Mouse (Mus musculus) myocyte (in vitro differentiated cells): ENCODE measurements around the gene Elmo3. TPM values are rescaled to one million over a fixed set of nuclear protein-coding genes. Genes with fewer than 3 reads are reported as not detected.

ENCODE experiments used
- H3K27me3 ChIP-seq: one replicate; pipeline ENCODE4 v1.6.1; 2011; ENCODE audit not compliant: control insufficient read depth, insufficient read depth, insufficient read length
- H3K36me3 ChIP-seq: one replicate; pipeline ENCODE4 v1.6.1; 2011; ENCODE audit not compliant: control insufficient read depth, insufficient read depth
- H3K4me2 ChIP-seq: one replicate; pipeline ENCODE4 v1.6.1; 2011; ENCODE audit warnings: low read depth, control low read depth
- H3K4me3 ChIP-seq: one replicate; pipeline ENCODE4 v1.5.1; 2011; ENCODE audit warnings: mild to moderate bottlenecking, control low read depth, moderate library complexity
- H3K79me2 ChIP-seq: one replicate; pipeline ENCODE4 v1.6.1; 2011; ENCODE audit not compliant: control insufficient read depth, insufficient read depth
- H3ac ChIP-seq: one replicate; pipeline ENCODE4 v1.6.1; 2011; ENCODE audit not compliant: control insufficient read depth, insufficient read length
- CEBPB ChIP-seq: IDR thresholded peaks from 2 replicates; pipeline ENCODE4 v1.6.1; 2011; ENCODE audit warnings: mild to moderate bottlenecking, moderate library complexity; ENCODE audit not compliant: poor library complexity, insufficient read depth, severe bottlenecking
- E2F4 ChIP-seq: IDR thresholded peaks from one replicate; pipeline ENCODE4 v1.6.1; 2011; ENCODE audit warnings: mild to moderate bottlenecking, control low read depth, moderate library complexity; ENCODE audit not compliant: insufficient read depth
- MAX ChIP-seq: IDR thresholded peaks from one replicate; pipeline ENCODE4 v1.6.1; 2011; ENCODE audit warnings: low read depth, mild to moderate bottlenecking, control low read depth
- MYOD1 ChIP-seq, 3 experiments: IDR thresholded peaks; one replicate each; pipeline ENCODE4 v1.6.1; 2011; ENCODE audit warnings: control low read depth in 2 of 3, low read depth in 2 of 3, mild to moderate bottlenecking in 2 of 3, moderate library complexity in 1 of 3; ENCODE audit not compliant: insufficient read length in 2 of 3, control insufficient read depth in 1 of 3
- MYOG ChIP-seq, 3 experiments: IDR thresholded peaks; one replicate each; pipeline ENCODE4 v1.6.1; 2011; ENCODE audit warnings: control low read depth in 2 of 3, low read depth in 2 of 3, mild to moderate bottlenecking in 2 of 3; ENCODE audit not compliant: insufficient read length in 2 of 3, control insufficient read depth in 1 of 3, insufficient read depth in 1 of 3
- POLR2A ChIP-seq: IDR thresholded peaks from one replicate; pipeline ENCODE4 v1.6.1; 2011; ENCODE audit warnings: low read depth, mild to moderate bottlenecking, control low read depth, moderate library complexity; ENCODE audit not compliant: insufficient read length
- POLR2AphosphoS2 ChIP-seq: IDR thresholded peaks from one replicate; pipeline ENCODE4 v1.6.1; 2011; ENCODE audit warnings: low read depth, control low read depth; ENCODE audit not compliant: insufficient read length
- REST ChIP-seq: IDR thresholded peaks from one replicate; pipeline ENCODE4 v1.6.1; 2011; ENCODE audit warnings: mild to moderate bottlenecking, control low read depth, moderate library complexity; ENCODE audit not compliant: insufficient read depth, insufficient read length
- SRF ChIP-seq: IDR thresholded peaks from one replicate; pipeline ENCODE4 v1.6.1; 2011; ENCODE audit warnings: low read depth; ENCODE audit not compliant: control insufficient read depth, insufficient read length
- TCF12 ChIP-seq: IDR thresholded peaks from one replicate; pipeline ENCODE4 v1.6.1; 2011; ENCODE audit warnings: mild to moderate bottlenecking, control low read depth; ENCODE audit not compliant: poor library complexity, insufficient read depth, severe bottlenecking
- TCF3 ChIP-seq: IDR thresholded peaks from one replicate; pipeline ENCODE4 v1.6.1; 2011; ENCODE audit warnings: low read depth, control low read depth; ENCODE audit not compliant: insufficient read length
- USF1 ChIP-seq: IDR thresholded peaks from one replicate; pipeline ENCODE4 v1.6.1; 2011; ENCODE audit warnings: low read depth, mild to moderate bottlenecking, control low read depth, moderate library complexity
- polyA plus RNA-seq: library from polyadenylated mRNA; unstranded; fragments of >200 nt; fragmentation: generic; extraction: Trizol; gene quantifications from one replicate; pipeline ENCODE4 v1.2.1, GENCODE M21; 2012; ENCODE audit warnings: missing spikeins

The Elmo3 gene
- polyA plus RNA-seq, 1 experiment = 0.92 TPM

GRCm38 (mm10) chr8:105276292-105277120 is 28.9 kb upstream of the Elmo3 start:
- Histone ChIP-seq H3K27me3 (no peaks in the 10 kb centered on the region), H3K4me2 (peak overlapping the region; percentile 76), H3ac (peak overlapping the region; percentile 8), H3K36me3 (no peaks in the 10 kb centered on the region), H3K4me3 (peak overlapping the region; percentile 30), H3K79me2 (no peaks in the 10 kb centered on the region)
- TF ChIP-seq TCF3 (peak; percentile 89), REST (peak; percentile 32), TCF12 (peak; percentile 30), MAX (no peak), MYOG (IDR thresholded peaks at IDR 0.05; ENCODE audit: control insufficient read depth in 1 of 3, insufficient read depth in 1 of 3, insufficient read length in 2 of 3, low read depth in 2 of 3) (peak; percentile 59 to 99 (median 98)), CEBPB (no peak), USF1 (no peak), SRF (peak; percentile 43), POLR2A (peak; percentile 90), MYOD1 (IDR thresholded peaks at IDR 0.05; ENCODE audit: control insufficient read depth in 1 of 3, insufficient read length in 2 of 3, low read depth in 2 of 3) (peak in 2 of 3 experiments; percentile 97 to 100), POLR2AphosphoS2 (peak; percentile 99), E2F4 (no peak)

- Histone ChIP-seq H3K4me3 (no peak overlapping the region), H3K4me2 (no peak overlapping the region), H3K36me3 (peaks cover 4% of the 10 kb centered on the region), H3K79me2 (no peaks in the 10 kb centered on the region), H3K27me3 (no peaks in the 10 kb centered on the region), H3ac (no peak overlapping the region)
- TF ChIP-seq MYOD1 (IDR thresholded peaks at IDR 0.05; ENCODE audit: control insufficient read depth in 1 of 3, insufficient read length in 2 of 3, low read depth in 2 of 3) (no peak), SRF (no peak), TCF3 (no peak), MAX (no peak), TCF12 (no peak), CEBPB (no peak)
Measured at GRCm38 (mm10) chr8:105278911-105279334, 26.5 kb upstream of the Elmo3 start.

- Histone ChIP-seq H3K4me2 (peak overlapping the region; percentile 18), H3K4me3 (no peak overlapping the region), H3ac (no peak overlapping the region), H3K27me3 (no peaks in the 10 kb centered on the region), H3K36me3 (peaks cover 4% of the 10 kb centered on the region), H3K79me2 (no peaks in the 10 kb centered on the region)
- TF ChIP-seq TCF12 (peak; percentile 37), CEBPB (no peak), MYOD1 (IDR thresholded peaks at IDR 0.05; ENCODE audit: control insufficient read depth in 1 of 3, insufficient read length in 2 of 3, low read depth in 2 of 3) (peak in 2 of 3 experiments; percentile 78), SRF (no peak), REST (no peak), MYOG (IDR thresholded peaks at IDR 0.05; ENCODE audit: control insufficient read depth in 1 of 3, insufficient read depth in 1 of 3, insufficient read length in 2 of 3, low read depth in 2 of 3) (peak; percentile 4 to 91 (median 72)), MAX (no peak), E2F4 (no peak), POLR2A (no peak), POLR2AphosphoS2 (no peak)
Measured at GRCm38 (mm10) chr8:105280567-105280966, 24.8 kb upstream of the Elmo3 start.

GRCm38 (mm10) chr8:105281821-105282220 is 23.6 kb upstream of the Elmo3 start:
- H3K27me3 ChIP-seq = no peaks in the 10 kb centered on the region
- H3K79me2 ChIP-seq = peaks cover 9% of the 10 kb centered on the region
- no peak overlapping the region for H3ac ChIP-seq
- no peak overlapping the region for H3K4me3 ChIP-seq
- no peak overlapping the region for H3K4me2 ChIP-seq
- H3K36me3 ChIP-seq = peaks cover 4% of the 10 kb centered on the region
- TF ChIP-seq MYOD1 (IDR thresholded peaks at IDR 0.05; ENCODE audit: control insufficient read depth in 1 of 3, insufficient read length in 2 of 3, low read depth in 2 of 3) (no peak), POLR2AphosphoS2 (peak; percentile 19), MYOG (IDR thresholded peaks at IDR 0.05; ENCODE audit: control insufficient read depth in 1 of 3, insufficient read depth in 1 of 3, insufficient read length in 2 of 3, low read depth in 2 of 3) (no peak)

GRCm38 (mm10) chr8:105282239-105282638 is 23.2 kb upstream of the Elmo3 start:
- Histone ChIP-seq H3K27me3 (no peaks in the 10 kb centered on the region), H3K4me3 (no peak overlapping the region), H3K79me2 (peaks cover 10% of the 10 kb centered on the region), H3ac (no peak overlapping the region), H3K36me3 (peaks cover 4% of the 10 kb centered on the region), H3K4me2 (no peak overlapping the region)
- TF ChIP-seq MYOD1 (IDR thresholded peaks at IDR 0.05; ENCODE audit: control insufficient read depth in 1 of 3, insufficient read length in 2 of 3, low read depth in 2 of 3) (no peak), E2F4 (no peak)
